Mouse (Mus musculus): ENCODE measurements at regions not wholly inside any gene's neighbourhood (a gene's known extent, or its start where the extent isn't known, plus 50 kb on each side); places are given as distances from the start of the nearest gene placed in this dataset.

DNA sequence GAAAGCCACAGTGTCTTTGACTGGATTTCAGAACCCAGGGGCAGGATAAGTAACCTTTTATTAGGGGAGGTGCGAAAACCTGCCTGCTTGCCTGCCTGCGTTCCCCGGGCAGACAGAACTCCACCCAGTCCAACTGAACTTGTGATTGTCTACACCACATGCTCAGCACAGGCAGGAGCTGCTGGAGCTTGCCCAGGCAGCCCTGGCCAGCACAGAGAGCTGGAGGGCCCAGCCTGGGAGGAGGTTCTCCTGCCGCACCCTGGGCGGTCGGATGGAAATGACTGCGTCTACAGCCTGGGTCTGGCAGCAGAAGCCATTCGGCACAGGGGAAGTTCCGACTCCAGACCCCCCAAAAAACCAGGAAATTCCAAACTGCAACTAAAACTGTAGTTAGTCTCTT lies 336.6 kb downstream of the Gm826 start:
- TF ChIP-seq CHD2 (IDR thresholded peaks at IDR 0.05; ENCODE audit: low read length) (no peak), CTCF (conservative IDR thresholded peaks at IDR 0.05 in 1 of 2, IDR thresholded peaks at IDR 0.05 in 1 of 2; ENCODE audit: low read depth in 2 of 2, low read length in 2 of 2) (no peak)
